Mouse (Mus musculus): ENCODE measurements at regions not wholly inside any gene's neighbourhood (a gene's known extent, or its start where the extent isn't known, plus 50 kb on each side); places are given as distances from the start of the nearest gene placed in this dataset.

DNA sequence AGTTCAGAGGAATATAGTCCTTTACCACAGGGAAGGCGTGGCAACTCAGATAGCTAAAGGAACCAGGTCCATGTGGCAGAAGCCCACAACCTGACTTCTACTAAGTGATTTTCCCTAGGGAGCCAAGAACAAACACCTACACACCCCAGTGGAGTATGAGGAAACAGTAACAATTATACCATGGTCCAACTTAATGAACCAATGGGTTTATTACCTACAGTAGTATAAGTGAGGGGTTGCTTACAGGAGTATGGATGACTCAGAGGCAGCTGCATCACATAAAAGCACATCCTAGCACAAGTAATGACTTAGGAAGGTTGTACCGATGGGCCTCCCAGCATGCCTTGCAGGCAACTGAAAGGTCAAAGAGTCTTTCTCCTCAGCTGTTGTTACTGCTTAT is 98.7 kb upstream of the Cul1 start:
- DNase-seq (ENCODE audit: low read depth): no peak

DNA sequence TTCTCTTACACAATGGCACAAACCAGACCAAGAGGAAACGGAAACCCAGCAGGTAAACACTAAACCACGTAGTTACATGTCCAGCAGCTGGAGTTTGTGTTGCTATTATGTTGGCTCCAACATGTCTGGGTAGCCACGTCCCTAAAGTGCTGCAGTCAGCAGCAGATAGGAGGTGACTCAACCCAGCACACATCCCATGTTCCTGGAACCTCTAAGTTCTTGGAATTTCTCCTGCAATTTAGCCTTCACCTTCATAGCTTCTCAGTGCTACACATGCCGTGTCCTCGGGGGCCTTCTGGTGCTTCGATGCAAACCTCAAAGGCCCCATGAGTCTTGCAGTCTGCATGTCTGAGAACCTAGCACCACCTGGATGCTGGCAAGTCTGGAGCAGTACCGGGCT is 97.7 kb upstream of the Cul1 start:
- DNase-seq (ENCODE audit: low read depth): no peak

DNA sequence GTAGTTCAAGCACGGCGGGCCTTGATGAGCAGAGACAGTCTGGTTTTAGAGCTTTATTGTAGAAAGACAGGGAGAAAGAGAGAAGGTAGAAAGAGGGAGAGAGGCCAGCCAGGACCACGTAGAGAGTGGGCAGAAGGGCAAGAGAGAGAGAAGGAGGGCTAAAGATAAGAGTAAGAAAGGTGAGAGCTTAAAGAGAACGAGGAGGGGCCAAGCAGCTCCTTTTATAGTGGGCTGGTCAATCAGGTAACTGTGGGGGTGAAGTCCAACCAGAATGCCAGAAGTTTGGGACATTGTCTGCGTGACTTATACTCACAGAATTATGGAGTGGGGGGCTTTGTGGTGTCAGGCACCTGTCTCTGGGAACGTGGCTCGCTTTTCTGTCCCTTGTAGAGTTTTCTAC is 96.7 kb upstream of the Cul1 start:
- no peak for DNase-seq (ENCODE audit: low read depth)

DNA sequence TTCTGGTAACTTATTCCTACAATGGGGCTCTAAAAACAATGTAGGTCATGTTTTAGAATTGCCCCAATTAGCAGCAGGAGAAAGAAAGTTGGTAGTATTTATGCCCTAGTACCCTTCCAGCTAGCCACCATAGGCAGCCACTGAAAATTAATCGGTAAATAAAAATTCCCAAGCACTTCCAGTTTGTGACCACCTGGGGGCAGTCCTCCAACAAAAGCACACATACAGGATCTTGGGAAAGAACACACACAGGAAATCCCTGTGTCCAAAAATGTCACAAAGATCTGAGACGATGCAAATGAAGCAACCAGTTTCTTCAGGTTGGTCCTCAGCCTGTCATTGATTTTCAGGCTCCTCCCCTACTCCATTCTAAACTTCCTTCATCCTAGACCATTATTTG is 94.5 kb upstream of the Cul1 start:
- no peak for DNase-seq (ENCODE audit: low read depth)

DNA sequence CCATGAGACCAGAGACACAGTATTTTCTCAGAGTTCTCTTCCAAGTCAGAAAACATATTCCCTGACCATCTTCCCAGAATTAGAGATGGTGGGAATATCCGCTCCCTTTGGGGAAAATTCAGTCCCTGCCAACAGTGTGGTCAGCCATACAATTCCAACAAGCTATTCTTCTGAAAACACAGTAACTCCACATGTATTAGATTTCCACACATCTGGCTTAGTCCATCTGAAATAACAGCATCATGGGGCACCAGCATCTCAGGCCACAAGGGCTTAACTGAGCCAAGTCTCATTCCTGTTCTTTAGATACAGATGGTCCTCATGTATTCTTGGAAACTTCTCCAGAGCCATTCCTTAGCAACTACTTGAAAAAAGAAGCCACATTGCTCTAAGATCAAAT is 89.2 kb upstream of the Cul1 start:
- no peak for DNase-seq (ENCODE audit: low read depth)

DNA sequence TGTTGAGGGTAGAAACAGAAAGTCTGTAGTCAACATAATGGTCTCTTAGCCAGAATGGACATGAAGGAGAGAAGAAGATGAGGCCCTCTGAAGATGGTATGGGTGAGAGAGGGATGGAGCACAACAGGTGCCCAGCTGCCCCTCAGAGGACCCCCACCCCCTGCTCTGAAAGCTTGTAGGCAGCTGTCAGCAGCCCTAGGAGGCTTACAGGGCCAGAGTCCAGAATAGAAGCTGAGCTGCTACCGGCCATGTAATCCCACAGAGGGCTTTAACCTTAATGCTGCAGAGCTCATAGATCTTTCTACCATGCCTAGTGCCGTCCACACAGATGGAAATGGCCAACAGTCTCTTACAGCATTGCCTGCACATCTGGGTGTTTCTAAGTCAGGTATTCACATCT is 88.6 kb upstream of the Cul1 start:
- no peak for DNase-seq (ENCODE audit: low read depth)

DNA sequence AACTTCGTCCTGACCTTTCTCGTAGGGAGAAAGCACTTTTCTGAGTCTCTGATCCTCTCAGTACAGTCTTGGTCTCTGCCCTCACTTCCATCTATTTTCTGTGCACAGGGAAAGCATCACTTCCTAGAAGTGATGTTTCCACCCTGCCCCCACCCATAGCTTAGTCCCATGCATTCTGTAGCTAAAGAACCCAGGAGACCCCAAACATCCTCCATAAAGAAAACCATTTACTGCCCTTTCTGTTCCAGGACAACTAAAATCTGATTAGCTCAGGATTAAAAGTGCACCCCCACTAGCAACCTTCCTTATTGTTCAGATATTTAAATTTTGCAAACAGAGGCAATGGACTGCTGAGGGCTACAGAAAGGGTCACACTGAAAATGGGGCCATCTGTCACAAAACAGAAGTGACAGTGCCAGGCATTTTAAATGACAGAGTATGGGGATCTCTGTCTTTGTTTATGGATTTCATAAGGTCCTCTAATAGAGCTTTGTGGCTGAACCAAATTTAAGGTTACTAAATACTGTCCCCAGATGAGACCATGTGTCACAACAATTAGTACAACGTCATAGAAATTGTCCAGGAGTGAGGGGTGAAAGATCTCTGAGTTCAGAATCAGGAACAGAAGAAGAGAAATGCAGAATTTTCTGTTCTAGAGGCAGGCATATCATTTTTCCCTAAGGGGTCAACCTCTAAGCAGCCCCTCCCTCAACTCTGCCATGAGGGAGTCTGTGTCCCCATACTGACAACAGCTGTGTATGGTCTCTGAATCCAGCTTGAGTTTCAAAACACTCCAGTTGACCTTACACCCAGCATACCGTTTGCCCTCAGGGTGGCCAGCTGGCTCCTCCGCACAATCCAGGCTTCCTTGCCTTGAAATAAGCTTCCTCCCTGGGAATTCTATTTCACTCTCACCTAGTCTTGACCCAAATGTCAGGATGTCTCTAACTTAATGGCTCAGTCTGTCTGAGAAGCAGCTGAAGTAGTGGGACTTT is 87.2 kb upstream of the Cul1 start:
- no peak for DNase-seq (ENCODE audit: low read depth)

DNA sequence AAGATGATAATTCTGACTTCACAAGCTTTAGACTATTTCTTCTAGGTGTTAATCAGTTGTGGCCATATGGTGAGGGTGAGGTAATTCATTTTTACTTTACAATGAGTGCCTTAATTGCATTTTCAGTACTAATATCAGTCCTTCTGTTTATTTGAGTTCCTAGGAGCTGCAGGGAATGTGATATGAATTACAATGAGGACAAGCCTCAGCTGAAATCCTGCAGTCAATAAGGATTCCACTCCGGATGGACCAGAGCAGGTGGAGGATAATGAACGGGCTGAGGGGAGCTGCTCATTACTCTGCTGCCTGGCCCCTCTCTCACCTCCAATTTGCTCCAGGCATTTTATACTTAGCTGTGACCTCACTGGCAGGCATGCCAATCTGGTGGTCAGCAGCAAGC is 85.7 kb upstream of the Cul1 start:
- DNase-seq (ENCODE audit: low read depth): no peak

DNA sequence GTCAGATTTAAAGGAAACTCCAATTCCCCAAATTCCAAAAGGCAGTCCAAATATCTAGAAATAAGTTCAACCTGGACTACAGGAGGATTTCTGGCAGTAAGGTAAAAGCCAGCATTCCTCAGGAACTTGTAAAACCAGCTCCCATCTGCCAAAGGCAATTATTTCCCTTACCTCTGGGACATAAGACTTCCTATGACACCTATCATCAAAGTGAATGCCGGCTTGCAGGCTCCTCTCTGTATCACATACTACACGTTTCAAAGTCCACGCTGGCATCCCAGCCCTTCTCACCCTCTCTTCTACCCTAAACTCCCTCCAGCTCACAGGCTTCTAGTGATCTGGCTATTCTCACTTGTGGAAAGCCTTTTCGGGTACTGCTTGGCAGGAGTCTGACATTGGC is 77.5 kb upstream of the Cul1 start:
- no peak for DNase-seq (ENCODE audit: low read depth)

DNA sequence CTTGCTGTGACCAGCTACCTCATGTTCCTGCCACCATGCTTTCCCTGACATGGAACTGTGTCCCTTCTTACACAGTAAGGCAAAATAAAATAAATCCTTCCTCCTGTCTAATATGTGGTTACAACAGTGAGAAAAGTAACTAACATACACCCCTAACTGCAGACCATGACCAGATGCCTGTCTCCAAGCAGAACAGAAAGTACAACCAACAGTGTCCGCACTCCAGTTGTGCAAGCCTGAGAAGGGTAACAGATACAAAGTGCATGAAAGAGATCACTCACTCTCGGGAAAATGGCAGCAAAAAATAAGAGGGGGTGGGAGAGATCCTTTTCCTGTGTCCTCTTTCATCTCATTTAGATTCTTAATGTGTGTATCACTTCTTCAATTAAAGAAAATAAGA is 71.7 kb upstream of the Cul1 start:
- no peak for DNase-seq (ENCODE audit: low read depth)

DNA sequence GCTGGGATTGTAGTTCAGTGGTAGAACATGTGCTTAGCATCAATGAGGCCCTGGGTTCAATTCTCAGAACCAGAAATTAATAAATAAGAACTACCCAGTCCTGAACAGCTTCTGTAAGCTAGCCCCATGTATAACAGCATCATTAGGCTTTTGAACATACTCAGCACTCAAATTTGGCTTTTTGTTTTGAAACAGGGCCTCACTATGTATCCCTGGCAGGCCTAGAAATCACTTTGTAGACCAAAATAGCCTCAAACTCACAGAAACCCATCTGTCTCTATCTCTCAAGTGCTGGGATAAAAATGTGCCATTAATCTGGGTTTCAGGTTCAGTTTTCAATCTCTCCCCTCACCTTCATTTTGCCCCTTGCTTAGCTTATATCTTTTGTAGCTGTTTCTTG is 66.6 kb upstream of the Cul1 start:
- no peak for DNase-seq (ENCODE audit: low read depth)

DNA sequence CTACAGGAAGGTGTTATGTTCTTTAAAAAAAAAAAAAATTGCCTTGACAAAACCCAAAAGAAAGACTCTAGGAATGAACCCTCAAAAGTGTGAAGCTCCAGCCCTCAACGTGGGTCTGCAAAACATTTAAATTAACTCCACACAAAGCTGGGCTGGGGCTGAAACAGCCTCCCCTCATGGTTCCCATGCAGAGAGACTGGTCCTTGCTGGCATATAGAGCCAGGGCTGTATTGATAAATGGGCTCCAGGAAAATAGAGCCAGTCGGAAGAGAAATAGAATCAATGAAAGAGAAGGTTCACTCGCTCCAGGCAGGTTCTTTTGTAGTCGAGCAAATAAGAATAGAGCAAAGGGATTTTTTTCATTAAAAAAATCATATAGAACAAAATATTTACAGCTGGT is 63.3 kb upstream of the Cul1 start:
- no peak for DNase-seq (ENCODE audit: low read depth)

DNA sequence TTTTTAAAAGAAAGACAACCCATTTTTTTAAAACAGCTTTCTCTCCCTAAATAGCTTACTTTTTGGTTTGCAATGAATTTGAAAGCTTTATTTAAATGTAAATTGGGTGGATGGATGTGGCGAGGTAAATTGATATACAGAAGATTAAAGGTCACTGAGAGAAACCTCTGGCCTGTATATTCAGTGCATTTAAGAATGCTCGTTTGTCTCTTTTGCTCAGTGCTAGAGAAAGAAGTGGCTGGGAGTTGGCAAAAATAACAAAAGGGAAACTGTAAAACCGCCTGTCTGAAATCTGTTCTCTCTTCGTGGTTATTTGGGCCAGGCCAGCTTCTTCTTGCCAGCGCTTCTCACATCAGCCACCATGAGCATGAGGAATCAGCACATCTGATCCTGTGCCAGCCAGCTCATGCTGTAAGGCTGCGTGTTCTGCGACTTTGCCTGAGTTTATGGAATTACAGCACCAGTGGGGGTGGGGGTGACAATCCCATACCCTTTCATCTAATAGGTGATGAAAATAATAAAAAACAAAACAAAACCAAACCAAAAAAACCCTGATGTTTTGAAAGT is 62.7 kb upstream of the Cul1 start:
- DNase-seq (ENCODE audit: low read depth): no peak

DNA sequence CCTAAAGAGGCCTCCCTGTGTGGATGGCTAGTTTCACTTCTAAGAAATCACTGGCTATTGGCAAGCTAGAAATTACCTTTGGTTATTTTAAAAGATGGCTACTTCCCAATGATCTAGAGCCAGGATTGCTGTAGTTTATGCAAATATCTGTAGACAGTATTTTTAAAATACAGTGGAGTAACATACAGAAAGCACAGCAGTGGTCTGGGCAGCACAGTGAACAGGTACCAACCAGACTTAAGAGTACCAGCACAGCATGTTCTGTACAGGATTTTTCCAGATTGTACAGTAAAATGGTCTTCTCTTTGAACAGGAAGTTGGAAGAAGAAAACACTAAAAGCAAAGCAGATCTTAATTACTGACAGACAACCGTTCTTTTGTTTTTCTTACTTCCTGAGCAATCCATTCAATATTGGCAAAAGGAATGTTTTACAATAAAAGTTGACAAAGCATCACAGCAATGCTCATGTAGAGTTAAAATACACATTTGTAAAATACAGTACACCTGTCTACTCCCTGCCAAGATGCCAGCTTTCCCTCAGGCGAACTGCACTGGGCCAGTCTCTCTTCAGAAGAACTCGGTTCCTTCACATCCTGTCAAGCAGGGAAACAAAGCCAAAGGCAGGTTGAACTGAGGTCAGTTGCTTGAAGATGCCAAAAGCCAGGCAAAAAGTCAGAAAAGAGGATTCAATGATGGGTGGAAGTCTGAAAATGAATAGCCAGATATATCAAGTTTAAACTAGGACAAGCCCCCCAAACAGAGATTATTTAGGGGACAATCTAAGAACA is 62.0 kb upstream of the Cul1 start:
- peak; percentile 79 for DNase-seq (ENCODE audit: low read depth)

DNA sequence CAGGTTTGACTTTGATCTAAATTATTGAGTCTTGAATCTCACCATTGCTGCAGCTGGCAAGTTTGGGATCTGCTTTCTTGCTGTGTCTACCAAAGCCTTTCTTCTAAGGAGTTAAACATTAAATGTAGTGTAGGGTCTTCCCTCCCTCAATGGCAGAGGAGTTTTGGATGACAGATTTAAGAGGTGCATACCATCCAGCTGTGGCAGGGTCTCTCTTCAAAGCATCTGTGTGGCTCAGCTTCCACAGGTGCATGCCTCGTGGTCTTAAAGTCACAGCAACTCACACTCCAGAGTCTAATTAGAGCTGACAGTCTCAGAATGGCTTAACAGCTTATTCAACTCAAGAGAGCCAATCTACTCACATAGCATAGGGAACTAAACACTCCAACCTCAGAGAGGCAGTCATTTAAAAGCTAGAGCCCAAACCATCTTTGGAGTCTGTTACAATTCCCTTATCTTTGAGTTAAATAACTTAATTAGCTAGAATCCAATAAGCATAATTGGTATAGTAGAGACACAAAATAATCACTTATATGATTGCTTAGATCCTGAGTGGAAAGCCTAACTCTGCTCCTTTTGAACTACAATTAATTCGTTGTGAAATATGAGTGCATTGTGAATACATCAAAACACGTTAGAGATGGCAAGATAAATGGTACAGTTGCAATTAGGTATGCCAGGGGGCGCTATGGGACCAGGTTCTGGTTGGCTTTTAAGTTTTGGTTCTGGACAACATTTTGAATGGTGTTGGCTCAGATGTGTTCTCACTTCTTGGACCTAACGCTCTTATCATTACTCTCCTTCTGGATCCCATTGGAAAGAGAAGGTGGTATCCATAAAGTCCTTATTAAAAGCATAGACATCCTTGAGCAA is 57.5 kb upstream of the Cul1 start:
- no peak for DNase-seq (ENCODE audit: low read depth)
